ENCODE assay signal across 21 mouse cellular contexts in genomic region chr9:109549666-109550065, GRCm38 (mm10). TPM values are rescaled to one million over a fixed set of nuclear protein-coding genes. Genes with fewer than 3 reads are reported as not detected.
"Had no signal": no experiment of that assay in that cellular context is flagged by ENCODE, and none has a peak within 500 bp of the region (broad histone marks: within the 10 kb centered on the region; RNA-seq: fewer than 3 reads in every experiment).

No protein-coding gene starts in this region.

RNA-seq across cellular contexts. Expression of gene Fbxw15, which starts 18.4 kb away (rescaled TPM):
- polyA plus RNA-seq: cortical plate, adult 2 months; embryonic facial prominence, embryonic 10.5 days; embryonic facial prominence, embryonic 11.5 days; embryonic facial prominence, embryonic 12.5 days; embryonic facial prominence, embryonic 13.5 days; embryonic facial prominence, embryonic 14.5 days; embryonic facial prominence, embryonic 15.5 days; erythroblast, embryonic 14.5 days; forebrain, embryonic 10.5 days; forebrain, embryonic 11.5 days; forebrain, embryonic 12.5 days; forebrain, embryonic 13.5 days; forebrain, embryonic 14.5 days; forebrain, embryonic 15.5 days; forebrain, embryonic 16.5 days; forebrain, postnatal 0 days; frontal cortex, adult 2 months; heart, adult 2 months; heart, embryonic 10.5 days; heart, embryonic 11.5 days had no signal

RNA-seq across cellular contexts. Expression of gene Fbxw19, which starts 54.0 kb away (rescaled TPM):
- polyA plus RNA-seq: cortical plate, adult 2 months; embryonic facial prominence, embryonic 10.5 days; embryonic facial prominence, embryonic 11.5 days; embryonic facial prominence, embryonic 12.5 days; embryonic facial prominence, embryonic 13.5 days; embryonic facial prominence, embryonic 14.5 days; embryonic facial prominence, embryonic 15.5 days; erythroblast, embryonic 14.5 days; forebrain, embryonic 10.5 days; forebrain, embryonic 11.5 days; forebrain, embryonic 12.5 days; forebrain, embryonic 13.5 days; forebrain, embryonic 14.5 days; forebrain, embryonic 15.5 days; forebrain, embryonic 16.5 days; forebrain, postnatal 0 days; frontal cortex, adult 2 months; gonadal fat pad, adult 2 months; heart, adult 2 months; heart, embryonic 10.5 days; heart, embryonic 11.5 days had no signal
